Mouse (Mus musculus): ENCODE results near the gene Gm10271.

Gene Gm10271

GRCm38 (mm10) chr10:116930936-116931335 is 41.5 kb downstream of the Gm10271 start:
- peak; percentile 68 for DNase-seq

- DNase-seq: peak; percentile 65
Measured at GRCm38 (mm10) chr10:116930506-116930905, 41.9 kb downstream of the Gm10271 start.

- DNase-seq: no peak
Measured at GRCm38 (mm10) chr10:116928826-116929225, 43.6 kb downstream of the Gm10271 start.

- no peak for DNase-seq
Measured at GRCm38 (mm10) chr10:116926428-116927113, 45.8 kb downstream of the Gm10271 start.

- DNase-seq: no peak
Measured at GRCm38 (mm10) chr10:116923651-116924495, 48.5 kb downstream of the Gm10271 start.

GRCm38 (mm10) chr10:116922161-116922560 is 50.2 kb downstream of the Gm10271 start:
- DNase-seq: no peak

GRCm38 (mm10) chr10:116921416-116921815 is 51.0 kb downstream of the Gm10271 start:
- DNase-seq: no peak

- no peak for DNase-seq
Measured at GRCm38 (mm10) chr10:116920641-116921040, 51.8 kb downstream of the Gm10271 start.

GRCm38 (mm10) chr10:116919368-116920317 is 52.8 kb downstream of the Gm10271 start:
- DNase-seq: peak; percentile 59

- peak; percentile 58 for DNase-seq
Measured at GRCm38 (mm10) chr10:116916581-116916980, 55.8 kb downstream of the Gm10271 start.

GRCm38 (mm10) chr10:116915286-116915685 is 57.1 kb downstream of the Gm10271 start:
- no peak for DNase-seq

- DNase-seq: no peak
Measured at GRCm38 (mm10) chr10:116914586-116914985, 57.8 kb downstream of the Gm10271 start.

- peak; percentile 48 for DNase-seq
Measured at GRCm38 (mm10) chr10:116913647-116914273, 58.6 kb downstream of the Gm10271 start.

- DNase-seq: no peak
Measured at GRCm38 (mm10) chr10:116912850-116913249, 59.6 kb downstream of the Gm10271 start.

GRCm38 (mm10) chr10:116908901-116909642 is 63.3 kb downstream of the Gm10271 start:
- no peak for DNase-seq
